Mouse (Mus musculus) erythroblast, embryonic 14.5 days (primary cell): ENCODE results near the gene Tpgs1.

Experiments
- GATA1 ChIP-seq: IDR thresholded peaks from 2 replicates; pipeline ENCODE4 v1.6.1; 2012; ENCODE audit warnings: low read length, inconsistent platforms, mixed read lengths
- TAL1 ChIP-seq: IDR thresholded peaks from 3 replicates; pipeline ENCODE4 v1.6.1; 2012; ENCODE audit warnings: low read length, inconsistent platforms, mixed read lengths

GRCm38 (mm10) chr10:79684770-79685600 lies 15.8 kb downstream of the Tpgs1 start:
- TF ChIP-seq GATA1 (no peak), TAL1 (no peak)
